Mouse (Mus musculus) spleen, postnatal 10 days (tissue): Measurements from ENCODE around the gene H2afy.
"Not testable (repeated sequence)": the region's sequence is repeated elsewhere in the genome, so short reads cannot be mapped to it uniquely, and the experiment has no call there.

Experiments
- DNase-seq, 2 experiments: peaks; one replicate each; pipeline ENCODE4 v3.0.0; 2021 to 2022; ENCODE audit warnings: low spot score in 2 of 2

Gene H2afy

GRCm38 (mm10) chr13:56071586-56072267 is 64.4 kb downstream of the H2afy start:
- DNase-seq = no peak

- DNase-seq = no peak
Measured at GRCm38 (mm10) chr13:56069643-56070042, 66.5 kb downstream of the H2afy start.

- no peak for DNase-seq
Measured at GRCm38 (mm10) chr13:56068517-56068916, 67.6 kb downstream of the H2afy start.

GRCm38 (mm10) chr13:56066904-56067303 is 69.3 kb downstream of the H2afy start:
- DNase-seq = no peak

- DNase-seq = no peak
Measured at GRCm38 (mm10) chr13:56066152-56066551, 70.0 kb downstream of the H2afy start.

GRCm38 (mm10) chr13:56057761-56058160 is 78.4 kb downstream of the H2afy start:
- DNase-seq = no peak

- DNase-seq = no peak
Measured at GRCm38 (mm10) chr13:56055720-56056119, 80.4 kb downstream of the H2afy start.

GRCm38 (mm10) chr13:56054089-56054488 is 82.1 kb downstream of the H2afy start:
- DNase-seq = no peak

- no peak for DNase-seq
Measured at GRCm38 (mm10) chr13:56052781-56053180, 83.4 kb downstream of the H2afy start.

- no peak for DNase-seq
Measured at GRCm38 (mm10) chr13:56050246-56050645, 85.9 kb downstream of the H2afy start.

GRCm38 (mm10) chr13:56042221-56042620 is 93.9 kb downstream of the H2afy start:
- no peak for DNase-seq

GRCm38 (mm10) chr13:56040621-56041020 is 95.5 kb downstream of the H2afy start:
- DNase-seq = no peak

- DNase-seq = no peak
Measured at GRCm38 (mm10) chr13:56039610-56040371, 96.4 kb downstream of the H2afy start.

- no peak for DNase-seq
Measured at GRCm38 (mm10) chr13:56029006-56029405, 107.2 kb downstream of the H2afy start.

- DNase-seq = not testable (repeated sequence)
Measured at GRCm38 (mm10) chr13:56027996-56028395, 108.2 kb downstream of the H2afy start.

GRCm38 (mm10) chr13:56026623-56027022 is 109.5 kb downstream of the H2afy start:
- DNase-seq = no peak

GRCm38 (mm10) chr13:56026026-56026425 is 110.1 kb downstream of the H2afy start:
- DNase-seq = no peak

GRCm38 (mm10) chr13:56025027-56025410 is 111.1 kb downstream of the H2afy start:
- DNase-seq = no peak

- no peak for DNase-seq
Measured at GRCm38 (mm10) chr13:56024410-56025026, 111.6 kb downstream of the H2afy start.
